Mouse (Mus musculus): ENCODE results near the gene Hnf4a.

The Hnf4a gene

GRCm38 (mm10) chr2:163552518-163552929 is 45.9 kb downstream of the Hnf4a start:
- DNase-seq (ENCODE audit: low spot score), result peak; percentile 29

- no peak for DNase-seq (ENCODE audit: low spot score)
Measured at GRCm38 (mm10) chr2:163554425-163554982, 47.9 kb downstream of the Hnf4a start.

DNA sequence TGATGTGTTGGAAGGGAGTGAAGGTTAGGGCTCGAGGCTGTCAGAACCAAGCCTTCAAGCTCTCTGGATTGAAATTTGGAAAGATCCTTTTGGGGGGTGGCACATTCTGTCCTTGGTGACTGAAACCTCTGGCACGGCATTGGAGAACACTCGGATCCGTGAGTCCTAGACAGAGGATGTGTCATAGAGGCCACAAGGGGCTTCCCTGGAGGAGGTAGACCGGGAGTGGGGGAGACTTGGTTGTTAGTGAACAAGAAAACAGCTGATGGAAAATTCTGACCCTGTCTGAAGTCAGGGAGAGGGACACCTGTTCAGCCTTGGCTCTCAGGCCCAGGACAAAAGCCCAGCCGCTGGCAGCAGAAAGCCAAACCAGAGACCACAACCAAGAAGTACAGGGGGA is 48.4 kb downstream of the Hnf4a start:
- no peak for DNase-seq (ENCODE audit: low spot score)

DNA sequence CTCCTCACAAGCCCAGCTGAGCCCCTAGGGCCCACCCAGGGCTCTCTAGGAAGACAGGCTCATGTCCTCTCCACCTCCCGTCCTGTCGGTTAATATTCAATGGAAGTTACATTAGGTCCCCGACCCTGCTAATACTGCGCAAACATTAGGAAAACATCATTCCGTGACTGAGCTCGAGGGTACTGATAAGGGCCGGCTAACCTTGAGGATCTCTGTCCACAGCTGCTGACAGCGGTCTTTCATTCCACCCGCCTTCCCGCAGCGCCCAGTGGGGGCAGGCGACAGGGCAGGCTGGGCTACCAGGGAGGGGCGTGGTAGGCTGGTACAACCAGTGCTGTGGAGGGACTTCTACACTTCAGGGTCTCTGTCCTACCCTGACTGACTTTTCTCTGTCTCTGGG is 48.8 kb downstream of the Hnf4a start:
- no peak for DNase-seq (ENCODE audit: low spot score)

- no peak for DNase-seq (ENCODE audit: low spot score)
Measured at GRCm38 (mm10) chr2:163558548-163558947, 51.9 kb downstream of the Hnf4a start.

- DNase-seq (ENCODE audit: low spot score), result no peak
Measured at GRCm38 (mm10) chr2:163559236-163559635, 52.6 kb downstream of the Hnf4a start.

- DNase-seq (ENCODE audit: low spot score), result no peak
Measured at GRCm38 (mm10) chr2:163560247-163560646, 53.6 kb downstream of the Hnf4a start.

GRCm38 (mm10) chr2:163561258-163561948 is 54.8 kb downstream of the Hnf4a start:
- DNase-seq (ENCODE audit: low spot score), result no peak

DNA sequence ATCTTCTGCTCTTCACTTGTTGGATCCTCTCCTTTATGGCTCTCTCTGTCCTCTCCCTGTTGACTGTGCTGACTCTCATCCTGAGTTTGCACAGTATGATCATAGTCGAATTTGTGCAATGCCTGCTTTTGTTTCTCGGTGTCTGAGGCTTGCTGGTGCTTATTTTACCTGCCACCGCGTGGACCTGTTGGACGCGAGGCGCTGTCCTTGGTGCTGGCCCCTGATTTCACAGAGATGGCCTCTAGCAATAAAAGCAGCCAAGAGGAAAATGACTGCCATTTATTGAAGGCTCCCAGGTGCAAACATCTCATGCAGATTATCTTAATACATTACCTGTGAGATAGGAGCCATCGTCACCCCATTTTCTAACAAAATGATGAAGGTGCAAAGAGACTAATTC is 58.0 kb downstream of the Hnf4a start:
- no peak for DNase-seq (ENCODE audit: low spot score)

DNA sequence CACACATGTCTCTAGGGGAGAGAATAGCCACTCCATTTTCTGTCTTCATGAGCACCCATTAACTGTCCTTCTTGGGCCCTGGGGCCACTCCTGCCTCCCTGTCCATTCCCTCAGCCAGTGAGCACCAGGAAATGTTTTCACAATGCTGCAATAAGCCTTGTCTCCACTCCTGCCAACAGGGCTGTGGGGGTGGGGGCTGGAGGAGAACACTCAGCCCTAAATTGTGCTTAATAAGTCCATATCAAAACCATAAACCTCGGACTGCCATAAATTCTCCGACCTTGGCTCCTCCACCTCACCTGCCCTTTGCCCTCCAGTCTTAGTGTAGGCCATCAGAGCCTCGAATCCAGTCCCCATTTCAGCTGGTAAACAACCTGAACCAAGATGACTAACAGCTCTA is 67.7 kb downstream of the Hnf4a start:
- no peak for DNase-seq (ENCODE audit: low spot score)

DNA sequence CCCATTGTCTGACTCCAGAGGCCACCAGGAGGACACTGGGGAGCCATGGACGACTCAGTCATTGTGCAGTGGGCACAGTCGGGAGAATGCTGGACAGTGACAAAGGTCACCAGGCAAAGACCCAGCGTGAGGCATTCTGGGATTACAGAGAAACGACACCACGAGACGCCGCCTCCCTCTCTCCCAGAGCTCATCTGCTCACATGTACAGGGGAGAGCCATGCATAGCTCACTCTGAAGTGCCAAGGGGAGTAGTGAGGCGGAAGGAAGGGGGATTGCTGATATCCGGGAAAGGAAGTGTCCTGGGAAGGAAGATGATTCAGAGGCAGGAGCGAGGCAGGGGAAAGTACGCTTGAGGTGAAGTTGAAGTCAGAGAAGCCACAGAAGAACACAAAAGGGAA is 68.6 kb downstream of the Hnf4a start:
- DNase-seq (ENCODE audit: low spot score), result no peak

DNA sequence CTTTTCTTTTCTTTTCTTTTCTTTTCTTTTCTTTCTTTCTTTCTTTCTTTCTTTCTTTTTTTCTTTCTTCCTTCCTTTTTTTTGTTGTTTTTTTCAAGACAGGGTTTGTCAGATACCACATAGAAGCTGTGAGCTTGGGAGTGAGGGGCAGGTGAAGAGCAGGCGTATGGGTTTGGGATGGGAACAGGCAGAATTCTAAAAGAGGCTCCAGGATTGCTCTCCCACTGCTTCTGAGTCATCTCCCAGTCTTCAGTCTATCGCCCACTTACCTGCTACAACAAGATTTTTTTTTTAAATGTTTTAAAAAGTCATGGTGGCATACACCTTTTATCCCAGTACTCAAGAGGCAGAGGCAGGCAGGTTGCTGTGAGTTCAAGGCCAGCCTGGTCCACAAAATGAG is 71.4 kb downstream of the Hnf4a start:
- DNase-seq (ENCODE audit: low spot score), result no peak

DNA sequence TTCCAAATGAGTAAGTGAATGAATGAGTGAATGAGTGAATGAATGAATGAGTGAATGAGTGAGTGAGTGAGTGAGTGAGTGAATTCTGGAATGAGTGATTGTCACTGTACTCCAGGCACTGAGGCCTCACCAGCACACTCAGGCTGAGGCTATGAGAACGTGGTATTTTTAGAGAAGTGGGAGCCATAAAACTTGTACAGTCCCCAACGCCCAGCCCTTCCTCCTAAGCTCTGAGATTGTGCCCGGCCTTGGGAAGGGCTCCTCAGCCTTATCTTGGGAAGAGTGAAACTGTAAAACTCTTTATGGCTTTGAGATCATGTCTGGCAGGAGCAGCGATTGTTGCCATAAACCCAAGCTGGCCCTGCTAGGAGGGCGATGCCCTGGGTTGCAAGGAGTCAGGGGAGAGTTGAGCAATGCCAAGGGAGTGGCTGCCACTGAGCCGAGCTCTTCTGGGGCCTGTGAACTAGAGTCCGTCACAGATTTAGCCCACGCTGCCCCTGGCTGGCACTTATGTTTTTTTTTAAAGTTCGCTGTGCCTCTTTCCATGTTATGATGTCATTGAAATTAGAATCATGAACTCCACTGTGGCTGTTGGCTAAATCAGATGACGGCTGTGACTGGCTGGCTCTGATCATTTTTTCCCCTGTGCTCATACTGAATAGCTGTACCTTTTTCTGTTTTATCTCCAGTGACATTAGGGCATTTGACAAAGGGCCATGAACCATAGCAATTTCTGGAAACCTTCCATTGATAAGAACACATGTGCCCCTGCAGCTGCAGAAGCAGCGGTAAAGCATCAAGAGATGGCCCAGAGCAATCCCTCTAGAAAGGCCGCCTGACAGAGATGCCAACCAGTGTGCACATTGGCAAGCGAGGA is 73.7 kb downstream of the Hnf4a start:
- DNase-seq (ENCODE audit: low spot score), result no peak

GRCm38 (mm10) chr2:163583226-163584087 is 76.8 kb downstream of the Hnf4a start:
- no peak for DNase-seq (ENCODE audit: low spot score)

- DNase-seq (ENCODE audit: low spot score), result no peak
Measured at GRCm38 (mm10) chr2:163584088-163584426, 77.4 kb downstream of the Hnf4a start.

- peak; percentile 47 for DNase-seq (ENCODE audit: low spot score)
Measured at GRCm38 (mm10) chr2:163586384-163587261, 80.0 kb downstream of the Hnf4a start.

- DNase-seq (ENCODE audit: low spot score), result no peak
Measured at GRCm38 (mm10) chr2:163587506-163587905, 80.9 kb downstream of the Hnf4a start.

- no peak for DNase-seq (ENCODE audit: low spot score)
Measured at GRCm38 (mm10) chr2:163590211-163590610, 83.6 kb downstream of the Hnf4a start.

DNA sequence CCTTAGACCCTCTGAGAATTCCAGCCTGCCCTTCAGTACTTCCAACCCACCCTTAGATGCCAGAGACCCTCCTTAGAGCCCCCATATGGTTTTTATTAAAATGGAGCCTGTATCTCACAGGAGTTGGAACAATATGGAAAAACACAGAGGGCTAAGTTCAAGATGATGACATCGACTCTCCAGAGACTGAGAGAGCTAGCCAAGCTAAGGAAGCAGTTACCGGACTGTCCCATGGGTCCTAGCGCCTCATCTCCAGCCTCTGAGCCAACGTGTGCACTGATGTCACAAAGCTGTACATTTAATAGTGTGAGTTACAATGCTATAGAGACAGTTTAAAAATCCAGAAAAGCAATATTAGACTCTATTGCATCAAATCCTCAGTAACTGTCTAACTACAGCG is 84.4 kb downstream of the Hnf4a start:
- DNase-seq (ENCODE audit: low spot score), result no peak

- DNase-seq (ENCODE audit: low spot score), result peak; percentile 59
Measured at GRCm38 (mm10) chr2:163592084-163592483, 85.5 kb downstream of the Hnf4a start.

GRCm38 (mm10) chr2:163593636-163594282 is 87.2 kb downstream of the Hnf4a start:
- DNase-seq (ENCODE audit: low spot score), result no peak

Data from c-Kit-positive CD71-positive TER-119-positive erythroid progenitor cells, embryonic 14.5 days (primary cell).